Mouse (Mus musculus) inflammation-experienced regulatory T-cells, adult 6 months (primary cell): ENCODE measurements around the gene Galc. TPM values are rescaled to one million over a fixed set of nuclear protein-coding genes. Genes with fewer than 3 reads are reported as not detected.

Source experiments
- ATAC-seq: one replicate; pipeline ENCODE4 v1.8.0; 2017
- polyA plus RNA-seq, 3 experiments: library from polyadenylated mRNA; unstranded; fragments of 100-300 nt; shearing (Covaris generic); gene quantifications; one replicate each; pipeline ENCODE4 v1.2.1; 2017

The Galc gene
- polyA plus RNA-seq, result 1 to 10 TPM; 2.1 to 3.3 (median 2.5) TPM

GRCm38 (mm10) chr12:98258845-98259517, at the start of gene Galc:
Gene Galc, minus strand, starts transcription at chr12:98259459.
- ATAC-seq, result peak; percentile 84

GRCm38 (mm10) chr12:98307179-98307915, 48.1 kb upstream of the Galc start:
- ATAC-seq, result no peak

GRCm38 (mm10) chr12:98303013-98303412, 43.8 kb upstream of the Galc start:
- ATAC-seq, result no peak

GRCm38 (mm10) chr12:98301980-98302379, 42.7 kb upstream of the Galc start:
- ATAC-seq, result no peak

- no peak for ATAC-seq
Measured at GRCm38 (mm10) chr12:98294241-98294640, 35.0 kb upstream of the Galc start.

GRCm38 (mm10) chr12:98292278-98292677, 33.0 kb upstream of the Galc start:
- ATAC-seq, result no peak

GRCm38 (mm10) chr12:98290475-98290874, 31.2 kb upstream of the Galc start:
- ATAC-seq, result no peak

- ATAC-seq, result no peak
Measured at GRCm38 (mm10) chr12:98284477-98284876, 25.2 kb upstream of the Galc start.

GRCm38 (mm10) chr12:98283487-98283860, 24.2 kb upstream of the Galc start:
- ATAC-seq, result peak; percentile 72

GRCm38 (mm10) chr12:98282776-98283486, 23.7 kb upstream of the Galc start:
- ATAC-seq, result peak; percentile 41

GRCm38 (mm10) chr12:98280996-98281395, 21.7 kb upstream of the Galc start:
- ATAC-seq, result no peak

- ATAC-seq, result peak; percentile 83
Measured at GRCm38 (mm10) chr12:98280530-98280929, 21.3 kb upstream of the Galc start.

- no peak for ATAC-seq
Measured at GRCm38 (mm10) chr12:98272433-98272832, 13.2 kb upstream of the Galc start.

GRCm38 (mm10) chr12:98270810-98271566, 11.7 kb upstream of the Galc start:
- ATAC-seq, result no peak

- ATAC-seq, result peak; percentile 73
Measured at GRCm38 (mm10) chr12:98269791-98270745, 10.8 kb upstream of the Galc start.

GRCm38 (mm10) chr12:98268441-98269369, 9.4 kb upstream of the Galc start, which contains the start of gene Gpr65:
Gene Gpr65, plus strand, starts transcription at chr12:98268635.
- ATAC-seq, result peak; percentile 57

- no peak for ATAC-seq
Measured at GRCm38 (mm10) chr12:98265697-98266096, 6.4 kb upstream of the Galc start.

- ATAC-seq, result peak; percentile 3
Measured at GRCm38 (mm10) chr12:98259518-98259852, 226 bp upstream of the Galc start.

GRCm38 (mm10) chr12:98258371-98258844, 851 bp downstream of the Galc start:
- no peak for ATAC-seq

GRCm38 (mm10) chr12:98255373-98255995, 3.8 kb downstream of the Galc start:
- no peak for ATAC-seq
